Mouse (Mus musculus): Measurements from ENCODE around the gene Hipk4.

DNA sequence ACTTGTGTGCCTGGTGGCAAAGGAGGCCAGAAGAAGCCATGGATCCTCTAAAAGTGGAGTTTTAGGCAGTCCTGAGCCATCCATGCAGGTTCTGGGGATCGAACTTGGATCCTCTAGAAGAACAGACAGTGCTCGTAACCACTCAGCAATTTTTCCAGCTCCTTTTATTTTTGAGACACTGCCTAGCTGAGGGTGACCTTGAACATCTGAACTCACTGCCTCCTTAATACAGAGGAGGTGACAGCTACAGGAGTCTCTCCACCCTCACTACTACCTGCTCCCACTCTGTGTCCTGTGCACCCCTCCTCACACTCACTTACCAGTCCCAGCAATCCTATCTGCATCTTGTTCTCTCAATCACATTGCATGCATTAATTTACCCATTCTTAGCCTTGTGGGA lies 47.5 kb upstream of the Hipk4 start:
- no peak for TF ChIP-seq CTCF (IDR thresholded peaks at IDR 0.05)
- no peak for TF ChIP-seq EP300 (IDR thresholded peaks at IDR 0.05)

All from lung, postnatal 0 days (tissue).